Mouse (Mus musculus) urinary bladder, postnatal 36 days (tissue): ENCODE results near the gene Fgfr2.
A peak's percentile ranks its signal among the peaks of the same experiment; 100 is the strongest.
"Not testable (repeated sequence)": the region's sequence is repeated elsewhere in the genome, so short reads cannot be mapped to it uniquely, and the experiment has no call there.

Source experiments
- DNase-seq, 2 experiments: peaks; one replicate each; pipeline ENCODE4 v3.0.0; 2022; ENCODE audit warnings: low spot score in 2 of 2, mixed read lengths in 1 of 2

The Fgfr2 gene

GRCm38 (mm10) chr7:133120221-133120751 lies 2.9 kb downstream of the Fgfr2 start:
- no peak for DNase-seq

- DNase-seq: no peak
These were observed 5.3 kb downstream of the Fgfr2 start for GRCm38 (mm10) chr7:133117815-133118214.

- DNase-seq: no peak
These were observed 6.6 kb downstream of the Fgfr2 start for GRCm38 (mm10) chr7:133116542-133116941.

- DNase-seq: peak in 1 of 2 experiments; percentile 23
These were observed 7.3 kb downstream of the Fgfr2 start for GRCm38 (mm10) chr7:133115886-133116285.

- peak in 1 of 2 experiments; percentile 47 for DNase-seq
These were observed 8.2 kb downstream of the Fgfr2 start for GRCm38 (mm10) chr7:133114847-133115470.

GRCm38 (mm10) chr7:133113185-133113895 lies 9.8 kb downstream of the Fgfr2 start:
- no peak for DNase-seq

GRCm38 (mm10) chr7:133112351-133112831 lies 10.8 kb downstream of the Fgfr2 start:
- peak in 1 of 2 experiments; percentile 30 for DNase-seq

GRCm38 (mm10) chr7:133109442-133109841 lies 13.7 kb downstream of the Fgfr2 start:
- DNase-seq: no peak

GRCm38 (mm10) chr7:133108695-133109094 lies 14.5 kb downstream of the Fgfr2 start:
- DNase-seq: no peak

GRCm38 (mm10) chr7:133102578-133102977 lies 20.6 kb downstream of the Fgfr2 start:
- no peak for DNase-seq

- DNase-seq: no peak
These were observed 22.1 kb downstream of the Fgfr2 start for GRCm38 (mm10) chr7:133101070-133101469.

GRCm38 (mm10) chr7:133100178-133100577 lies 23.0 kb downstream of the Fgfr2 start:
- no peak for DNase-seq

- DNase-seq: no peak
These were observed 23.9 kb downstream of the Fgfr2 start for GRCm38 (mm10) chr7:133099266-133099665.

GRCm38 (mm10) chr7:133098118-133098793 lies 24.9 kb downstream of the Fgfr2 start:
- peak in 1 of 2 experiments; percentile 29 for DNase-seq

- not testable (repeated sequence) for DNase-seq
These were observed 27.5 kb downstream of the Fgfr2 start for GRCm38 (mm10) chr7:133095610-133096009.

GRCm38 (mm10) chr7:133094711-133095495 lies 28.2 kb downstream of the Fgfr2 start:
- no peak for DNase-seq

GRCm38 (mm10) chr7:133094161-133094560 lies 29.0 kb downstream of the Fgfr2 start:
- DNase-seq: no peak

GRCm38 (mm10) chr7:133093731-133094130 lies 29.4 kb downstream of the Fgfr2 start:
- DNase-seq: no peak

GRCm38 (mm10) chr7:133090641-133091040 lies 32.5 kb downstream of the Fgfr2 start:
- no peak for DNase-seq

GRCm38 (mm10) chr7:133089621-133090260 lies 33.4 kb downstream of the Fgfr2 start:
- DNase-seq: no peak

GRCm38 (mm10) chr7:133088830-133089261 lies 34.3 kb downstream of the Fgfr2 start:
- DNase-seq: peak; percentile 52 to 54
